Mouse (Mus musculus) liver, embryonic 14.5 days (tissue): Measurements from ENCODE around the gene Ly75. TPM values are rescaled to one million over a fixed set of nuclear protein-coding genes. Genes with fewer than 3 reads are reported as not detected.

Experiments used
- ATAC-seq: fragments of 200-750 bp; cut with Nextera tagmentation; 2 replicates; pipeline ENCODE4 v1.8.0; 2017; ENCODE audit warnings: moderate number of reproducible peaks, mild to moderate bottlenecking, moderate library complexity; ENCODE audit not compliant: insufficient read depth
- DNase-seq, 3 experiments: peaks; one replicate each; pipeline ENCODE4 v3.0.0-alpha.2; 2012 to 2013; ENCODE audit warnings: low read depth in 3 of 3, low spot score in 3 of 3
- H3K27ac ChIP-seq: fragments of 300-500 bp; sonication (generic); 2 replicates; pipeline ENCODE4 v1.5.1; 2014; ENCODE audit warnings: moderate library complexity, mild to moderate bottlenecking, control low read depth, inconsistent platforms
- H3K27me3 ChIP-seq: fragments of 300-500 bp; sonication (generic); 2 replicates; pipeline ENCODE4 v1.6.1; 2014; ENCODE audit warnings: mild to moderate bottlenecking, low read length, moderate library complexity; ENCODE audit not compliant: control insufficient read depth, insufficient read depth
- H3K36me3 ChIP-seq: fragments of 300-500 bp; sonication (generic); replicated peaks from 2 replicates; pipeline ENCODE4 v1.6.1; 2014; ENCODE audit warnings: low read depth; ENCODE audit not compliant: control insufficient read depth, insufficient read depth
- H3K4me1 ChIP-seq, 2 experiments: fragments of 200-500 bp in 1 of 2; fragments of 300-500 bp in 1 of 2; sonication (generic) in 1 of 2; replicated peaks; 2 replicates each; pipeline ENCODE4 v1.6.1; 2012 to 2014; ENCODE audit warnings: antibody characterized with exemption in 1 of 2, inconsistent platforms in 1 of 2, low read length in 1 of 2; ENCODE audit not compliant: control insufficient read depth in 2 of 2, insufficient read depth in 2 of 2
- H3K4me2 ChIP-seq: fragments of 300-500 bp; sonication (generic); 2 replicates; pipeline ENCODE4 v1.6.1; 2014; ENCODE audit warnings: low read depth, mild to moderate bottlenecking, control low read depth, moderate library complexity
- H3K4me3 ChIP-seq, 2 experiments: fragments of 200-500 bp in 1 of 2; fragments of 300-500 bp in 1 of 2; sonication (generic) in 1 of 2; 2 replicates each; pipeline ENCODE4 v1.5.1; 2012 to 2014; ENCODE audit warnings: low read depth in 2 of 2, low read length in 2 of 2, mild to moderate bottlenecking in 2 of 2, control low read depth in 1 of 2, inconsistent platforms in 1 of 2, moderate library complexity in 1 of 2; ENCODE audit not compliant: insufficient read depth in 1 of 2
- H3K9ac ChIP-seq: fragments of 300-500 bp; sonication (generic); replicated peaks from 2 replicates; pipeline ENCODE4 v1.6.1; 2014; ENCODE audit warnings: mild to moderate bottlenecking, control low read depth, moderate library complexity
- H3K9me3 ChIP-seq: fragments of 300-500 bp; sonication (generic); 2 replicates; pipeline ENCODE4 v1.6.1; 2016; ENCODE audit warnings: low read length, mixed read lengths; ENCODE audit not compliant: control insufficient read depth
- CTCF ChIP-seq: IDR thresholded peaks from 2 replicates; pipeline ENCODE4 v1.5.1; 2016; ENCODE audit warnings: antibody characterized with exemption, low read depth, control low read depth
- EP300 ChIP-seq: IDR thresholded peaks from 2 replicates; pipeline ENCODE4 v1.6.1; 2016; ENCODE audit warnings: antibody characterized with exemption, low read depth
- WGBS: fragments of 180-500 bp; shearing (Covaris S2); extraction: QIAGEN DNeasy Blood & Tissue Kit; methylation state at CpG from one replicate; pipeline ENCODE4 v1.1.7; 2014; ENCODE audit not compliant: insufficient replicate concordance; 5-methylcytosine and 5-hydroxymethylcytosine counted together
- polyA plus RNA-seq, 2 experiments: library from polyadenylated mRNA; depleted of rRNA in 1 of 2; stranded (reverse) in 1 of 2; unstranded in 1 of 2; fragments of >200 nt; fragmentation: Nextera tagmentation in 1 of 2; extraction: Ambion mirVana in 1 of 2; gene quantifications; 2 replicates each; pipeline versions ENCODE4 v1.2.1 to v1.2.3; 2012 to 2014

Ly75 gene
- polyA plus RNA-seq, 2 experiments: 2.0 to 2.6 TPM

GRCm38 (mm10) chr2:60259186-60259585, 123.9 kb downstream of the Ly75 start:
- ATAC-seq: no peak
- WGBS: 84% methylated on average over 5 of the region's 5 CpGs
- no peaks in the 10 kb centered on the region for H3K9me3 ChIP-seq
- H3K36me3 ChIP-seq: peaks cover 3% of the 10 kb centered on the region
- no peak overlapping the region for H3K9ac ChIP-seq
- no peak for TF ChIP-seq EP300
- TF ChIP-seq CTCF: no peak
- H3K4me3 ChIP-seq: no peak overlapping the region
- no peak overlapping the region for H3K27ac ChIP-seq
- DNase-seq: no peak
- H3K27me3 ChIP-seq: no peaks in the 10 kb centered on the region
- H3K4me1 ChIP-seq: no peaks in the 10 kb centered on the region
- no peak overlapping the region for H3K4me2 ChIP-seq

GRCm38 (mm10) chr2:60256751-60257150, 126.4 kb downstream of the Ly75 start:
- H3K27me3 ChIP-seq: no peaks in the 10 kb centered on the region
- 65% methylated on average over 2 of the region's 2 CpGs for WGBS
- ATAC-seq (no peak), DNase-seq (no peak)
- no peaks in the 10 kb centered on the region for H3K4me1 ChIP-seq
- peaks cover 3% of the 10 kb centered on the region for H3K36me3 ChIP-seq
- H3K4me3 ChIP-seq: no peak overlapping the region
- TF ChIP-seq EP300 (no peak), CTCF (no peak)
- H3K9me3 ChIP-seq: no peaks in the 10 kb centered on the region
- no peak overlapping the region for H3K9ac ChIP-seq
- no peak overlapping the region for H3K27ac ChIP-seq
- H3K4me2 ChIP-seq: no peak overlapping the region

GRCm38 (mm10) chr2:60253506-60253905, 129.6 kb downstream of the Ly75 start:
- H3K36me3 ChIP-seq: peaks cover 12% of the 10 kb centered on the region
- no peak overlapping the region for H3K4me2 ChIP-seq
- ATAC-seq (no peak), DNase-seq (no peak)
- H3K9me3 ChIP-seq: no peaks in the 10 kb centered on the region
- H3K9ac ChIP-seq: no peak overlapping the region
- H3K27me3 ChIP-seq: no peaks in the 10 kb centered on the region
- H3K27ac ChIP-seq: no peak overlapping the region
- H3K4me3 ChIP-seq: no peak overlapping the region
- TF ChIP-seq CTCF (no peak), EP300 (no peak)
- no peaks in the 10 kb centered on the region for H3K4me1 ChIP-seq

- H3K36me3 ChIP-seq: peaks cover 12% of the 10 kb centered on the region
- whole genome bisulfite sequencing: 78% methylated on average over 4 of the region's 4 CpGs
- H3K4me3 ChIP-seq: no peak overlapping the region
- no peak for DNase-seq
- no peak for ATAC-seq
- H3K9me3 ChIP-seq: no peaks in the 10 kb centered on the region
- TF ChIP-seq EP300: no peak
- no peak overlapping the region for H3K9ac ChIP-seq
- no peak overlapping the region for H3K27ac ChIP-seq
- H3K4me1 ChIP-seq: no peaks in the 10 kb centered on the region
- no peak overlapping the region for H3K4me2 ChIP-seq
- no peaks in the 10 kb centered on the region for H3K27me3 ChIP-seq
Observed at GRCm38 (mm10) chr2:60252782-60253181, 130.3 kb downstream of the Ly75 start.

Other genes with a start within 250 kb of the Ly75 start
- gene Baz2b, start 173.5 kb downstream of the Ly75 start, polyA plus RNA-seq (2012; rRNA removed): 5.1 and 9.1 TPM in 2 replicates
- 11.0 and 15.0 TPM in 2 replicates for gene Baz2b, start 173.5 kb downstream of the Ly75 start, polyA plus RNA-seq (2014; fragmentation: Nextera tagmentation; extraction: Ambion mirVana)
- 9.9 and 12.1 TPM in 2 replicates for gene March7, start 173.4 kb downstream of the Ly75 start, polyA plus RNA-seq (2012; rRNA removed)
- gene March7, start 173.4 kb downstream of the Ly75 start, polyA plus RNA-seq (2014; fragmentation: Nextera tagmentation; extraction: Ambion mirVana): 19.1 and 19.9 TPM in 2 replicates
- 14.9 and 24.6 TPM in 2 replicates for gene Cd302, start 98.8 kb downstream of the Ly75 start, polyA plus RNA-seq (2012; rRNA removed)
- gene Cd302, start 98.8 kb downstream of the Ly75 start, polyA plus RNA-seq (2014; fragmentation: Nextera tagmentation; extraction: Ambion mirVana): 73.7 and 75.5 TPM in 2 replicates
- gene Pla2r1, start 170.0 kb upstream of the Ly75 start, polyA plus RNA-seq (2012; rRNA removed): 0.09 and 0.19 TPM in 2 replicates
- gene Pla2r1, start 170.0 kb upstream of the Ly75 start, polyA plus RNA-seq (2014; fragmentation: Nextera tagmentation; extraction: Ambion mirVana): 0.11 and 0.17 TPM in 2 replicates